Mouse (Mus musculus) lung, embryonic 16.5 days (tissue): Measurements from ENCODE around the gene Adprh. TPM values are rescaled to one million over a fixed set of nuclear protein-coding genes. Genes with fewer than 3 reads are reported as not detected.

Source experiments
- ATAC-seq: fragments of 200-750 bp; cut with Nextera tagmentation; 2 replicates; pipeline ENCODE4 v1.8.0; 2017; ENCODE audit warnings: low read depth, mild to moderate bottlenecking, moderate library complexity
- H3K27ac ChIP-seq: fragments of 300-500 bp; sonication (generic); 2 replicates; pipeline ENCODE4 v1.5.1; 2014; ENCODE audit warnings: mild to moderate bottlenecking, control low read depth, low read length
- H3K27me3 ChIP-seq: fragments of 300-500 bp; sonication (generic); 2 replicates; pipeline ENCODE4 v1.6.1; 2014; ENCODE audit warnings: low read depth, low read length, mixed read lengths; ENCODE audit not compliant: control insufficient read depth, insufficient read depth
- H3K36me3 ChIP-seq: fragments of 300-500 bp; sonication (generic); 2 replicates; pipeline ENCODE4 v1.6.1; 2014; ENCODE audit warnings: low read length; ENCODE audit not compliant: control insufficient read depth, insufficient read depth
- H3K4me1 ChIP-seq: fragments of 300-500 bp; sonication (generic); replicated peaks from 2 replicates; pipeline ENCODE4 v1.6.1; 2014; ENCODE audit warnings: low read length, mixed read lengths; ENCODE audit not compliant: control insufficient read depth, insufficient read depth
- H3K4me2 ChIP-seq: fragments of 300-500 bp; sonication (generic); 2 replicates; pipeline ENCODE4 v1.6.1; 2014; ENCODE audit warnings: low read depth, low read length, control low read depth
- H3K4me3 ChIP-seq: fragments of 300-500 bp; sonication (generic); 2 replicates; pipeline ENCODE4 v1.5.1; 2014; ENCODE audit warnings: mild to moderate bottlenecking, low read length, control low read depth
- H3K9ac ChIP-seq: fragments of 300-500 bp; sonication (generic); 2 replicates; pipeline ENCODE4 v1.6.1; 2014; ENCODE audit warnings: low read length, control low read depth
- H3K9me3 ChIP-seq: fragments of 300-500 bp; sonication (generic); 2 replicates; pipeline ENCODE4 v1.6.1; 2016; ENCODE audit warnings: low read length; ENCODE audit not compliant: control insufficient read depth
- WGBS: fragments of 180-500 bp; shearing (Covaris S2); extraction: QIAGEN DNeasy Blood & Tissue Kit; methylation state at CpG from one replicate; pipeline ENCODE4 v1.1.7; 2014; 5-methylcytosine and 5-hydroxymethylcytosine counted together
- polyA plus RNA-seq: library from polyadenylated mRNA; unstranded; fragments of >200 nt; fragmentation: Nextera tagmentation; extraction: Ambion mirVana; gene quantifications from 2 replicates; pipeline ENCODE4 v1.2.1, GENCODE M21; 2015

Gene Adprh
- polyA plus RNA-seq, 1 experiment from 2014 or later = 78.2 TPM

DNA sequence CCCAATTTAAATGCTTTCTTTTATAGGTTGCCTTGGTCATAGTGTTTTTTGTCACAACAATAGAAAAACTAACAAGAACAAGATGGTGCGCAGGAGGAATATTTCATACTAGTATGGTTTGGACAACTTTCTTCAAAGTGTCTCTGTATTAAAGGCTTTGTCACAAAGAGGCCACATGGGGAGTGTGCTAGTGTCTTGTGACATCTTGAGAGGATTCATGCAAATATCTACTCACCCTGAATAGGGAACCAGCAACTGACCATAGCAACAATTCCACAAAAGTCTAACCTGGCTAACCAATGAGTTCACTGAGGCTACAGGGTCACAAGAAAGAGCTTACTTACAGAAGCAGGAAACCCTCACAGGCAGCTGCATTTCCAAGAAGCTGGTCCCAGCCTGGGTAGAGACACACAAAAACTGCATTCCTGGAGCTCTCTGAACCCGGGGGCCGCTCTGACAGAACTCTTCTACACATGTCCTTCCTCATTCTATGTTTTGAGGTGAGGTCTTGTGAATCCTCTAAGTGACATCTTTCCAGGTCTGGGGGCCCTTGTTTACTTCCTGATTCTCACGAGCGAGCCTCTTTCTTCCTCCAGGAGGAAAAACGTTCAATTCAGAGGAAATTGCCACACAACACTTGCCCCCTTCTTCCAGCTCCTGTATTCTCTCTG lies 57.3 kb downstream of the Adprh start:
- no peak for ATAC-seq
- Histone ChIP-seq H3K4me3 (no peak overlapping the region), H3K4me2 (no peak overlapping the region), H3K36me3 (no peaks in the 10 kb centered on the region), H3K9ac (no peak overlapping the region), H3K9me3 (no peaks in the 10 kb centered on the region), H3K4me1 (peaks cover 11% of the 10 kb centered on the region), H3K27ac (no peak overlapping the region), H3K27me3 (no peaks in the 10 kb centered on the region)
- WGBS = 53% methylated on average over 6 of the region's 6 CpGs

DNA sequence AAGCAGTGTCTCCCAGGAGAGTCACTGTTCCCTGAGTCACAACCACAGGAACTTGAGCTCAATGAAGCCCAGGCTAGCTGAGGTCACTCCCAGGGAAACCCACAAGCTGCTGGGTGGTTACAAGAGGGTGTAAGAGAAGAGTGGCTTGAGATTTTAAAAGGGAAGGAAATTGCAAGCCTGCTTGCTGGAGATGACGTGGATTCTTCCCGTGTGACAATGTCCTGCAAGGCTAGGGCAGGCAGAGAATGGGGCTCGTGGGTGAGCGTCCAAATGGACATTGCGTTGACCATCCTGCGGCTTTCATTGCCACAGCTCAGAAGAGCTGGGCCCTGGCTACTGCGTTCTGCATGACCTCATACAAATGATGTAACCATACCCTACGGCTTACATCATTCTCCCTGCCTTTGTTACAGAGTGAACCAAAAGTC lies 58.3 kb downstream of the Adprh start:
- no peak overlapping the region for H3K9ac ChIP-seq
- no peak overlapping the region for H3K27ac ChIP-seq
- H3K9me3 ChIP-seq = no peaks in the 10 kb centered on the region
- H3K36me3 ChIP-seq = no peaks in the 10 kb centered on the region
- H3K27me3 ChIP-seq = no peaks in the 10 kb centered on the region
- no peak overlapping the region for H3K4me2 ChIP-seq
- H3K4me3 ChIP-seq = no peak overlapping the region
- WGBS = 81% methylated on average over 8 of the region's 8 CpGs
- H3K4me1 ChIP-seq = peaks cover 6% of the 10 kb centered on the region
- ATAC-seq = no peak

Other genes starting within 250 kb of the Adprh start
- gene Nr1i2, start 157.9 kb downstream of the Adprh start, polyA plus RNA-seq = 0.19 TPM in 1 of 2 replicates, not detected in the other
- gene Maats1, start 110.6 kb downstream of the Adprh start, polyA plus RNA-seq = 1.9 and 2.6 TPM in 2 replicates
- gene Cox17, start 105.7 kb downstream of the Adprh start, polyA plus RNA-seq = 142 and 143 TPM in 2 replicates
- gene Gm21987, start 105.7 kb downstream of the Adprh start, polyA plus RNA-seq = 0.55 TPM in 1 of 2 replicates, not detected in the other
- 8.9 and 9.1 TPM in 2 replicates for gene Popdc2, start 90.5 kb downstream of the Adprh start, polyA plus RNA-seq
- 0.31 and 1.3 TPM in 2 replicates for gene Pla1a, start 19.6 kb downstream of the Adprh start, polyA plus RNA-seq
- 0.21 and 0.25 TPM in 2 replicates for gene Cd80, start 2.9 kb upstream of the Adprh start, polyA plus RNA-seq
- gene Timmdc1, start 70.0 kb upstream of the Adprh start, polyA plus RNA-seq = 26.8 and 27.7 TPM in 2 replicates
- gene Poglut1, start 97.6 kb upstream of the Adprh start, polyA plus RNA-seq = 44.5 and 50.4 TPM in 2 replicates
- gene Tmem39a, start 106.0 kb upstream of the Adprh start, polyA plus RNA-seq = 123 and 130 TPM in 2 replicates